Mouse (Mus musculus): ENCODE data around the gene Hsd17b14.
"Not testable (repeated sequence)": the region's sequence is repeated elsewhere in the genome, so short reads cannot be mapped to it uniquely, and the experiment has no call there.

The Hsd17b14 gene

GRCm38 (mm10) chr7:45554744-45555143, at the start of gene Hsd17b14:
Gene Hsd17b14, plus strand, starts transcription at chr7:45554893.
- DNase-seq (ENCODE audit: low read depth, low spot score), result no peak

GRCm38 (mm10) chr7:45507583-45507982, 47.1 kb upstream of the Hsd17b14 start:
- no peak for DNase-seq (ENCODE audit: low read depth, low spot score)

DNA sequence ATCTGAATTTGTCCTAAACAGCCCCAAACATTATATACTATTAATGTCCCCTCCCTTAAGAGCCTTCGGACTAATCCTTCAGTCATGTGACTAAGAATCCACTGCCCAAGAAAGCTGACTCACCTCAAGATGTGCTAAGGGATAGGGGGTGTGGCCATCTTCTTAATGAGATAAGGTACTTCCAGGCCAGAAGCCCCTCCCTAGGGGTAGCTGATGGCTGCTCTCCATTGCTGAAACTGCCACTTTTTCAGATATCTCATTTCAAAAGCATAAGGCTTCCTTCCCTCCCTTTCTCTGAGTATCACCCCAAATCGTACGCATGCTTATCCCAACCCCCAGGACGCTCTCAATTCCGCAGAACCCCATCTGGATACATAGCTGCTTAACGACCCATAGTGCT, 46.1 kb upstream of the Hsd17b14 start:
- DNase-seq (ENCODE audit: low read depth, low spot score), result no peak

GRCm38 (mm10) chr7:45509181-45509882, 45.4 kb upstream of the Hsd17b14 start:
- no peak for DNase-seq (ENCODE audit: low read depth, low spot score)

DNA sequence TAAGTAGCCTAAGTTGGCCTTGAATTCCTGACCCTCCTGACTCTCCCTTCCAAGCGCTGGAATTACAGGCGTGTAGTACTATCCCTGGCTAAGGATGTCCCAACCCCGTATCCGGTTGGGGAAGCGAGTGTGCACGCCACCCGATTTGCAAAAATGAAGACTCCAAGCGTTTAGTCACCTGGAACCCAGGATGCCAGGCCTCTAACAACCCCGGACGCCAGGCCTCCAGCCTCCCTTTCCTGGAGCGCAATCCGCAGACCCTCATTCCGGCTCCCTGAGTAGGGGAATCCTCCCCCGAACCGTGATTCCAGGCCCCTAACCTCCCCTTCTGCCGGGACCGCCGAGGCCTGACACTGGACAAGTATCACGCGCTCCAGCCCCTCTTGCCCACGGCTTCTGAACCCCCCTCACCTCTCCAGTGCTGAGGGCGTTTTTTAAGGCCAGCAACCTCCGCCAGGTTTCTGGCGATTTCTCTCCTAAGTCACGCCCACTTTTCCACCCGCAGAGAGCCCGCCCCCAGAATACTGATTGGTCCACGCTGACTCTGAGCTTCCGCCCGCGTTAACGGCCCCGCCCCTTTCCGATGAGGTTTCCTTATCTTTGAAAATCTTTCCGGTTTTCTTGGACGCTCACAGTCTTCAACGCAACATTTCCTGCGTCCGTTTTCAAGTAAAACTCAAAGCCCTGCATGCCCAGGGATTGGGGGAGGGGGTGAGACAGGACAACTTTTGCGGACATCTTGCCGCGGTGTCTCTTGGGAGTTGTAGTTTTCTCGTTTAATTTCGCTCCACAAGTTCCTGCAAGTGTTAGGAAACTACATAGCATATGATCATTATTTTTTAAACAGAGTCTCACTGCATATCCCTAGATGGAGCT, 44.5 kb upstream of the Hsd17b14 start, which contains the start of gene Nucb1:
Gene Nucb1, minus strand, starts transcription at position 495 of the 876 bp plus-strand sequence.
- DNase-seq (ENCODE audit: low read depth, low spot score), result peak; percentile 91

DNA sequence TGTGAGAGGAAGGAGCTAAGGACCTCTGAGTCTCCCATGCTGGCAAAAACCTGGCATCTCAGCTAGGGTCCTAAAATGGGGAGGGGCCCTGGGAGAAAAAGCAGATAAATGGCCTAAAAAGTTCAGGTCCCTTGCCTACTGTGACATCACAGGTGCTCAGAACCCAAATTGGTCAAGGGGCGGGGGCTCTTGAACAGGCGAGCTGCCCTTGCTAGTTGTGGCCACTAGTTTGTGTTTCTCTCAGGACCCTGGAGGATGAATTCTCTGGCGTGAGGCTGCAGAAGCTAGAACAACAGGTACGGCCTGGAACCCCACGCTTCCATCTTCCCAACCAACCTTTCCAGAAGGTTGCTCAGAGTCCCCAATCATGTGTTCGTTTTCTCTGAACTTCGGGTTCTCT, 40.3 kb upstream of the Hsd17b14 start:
- no peak for DNase-seq (ENCODE audit: low read depth, low spot score)

DNA sequence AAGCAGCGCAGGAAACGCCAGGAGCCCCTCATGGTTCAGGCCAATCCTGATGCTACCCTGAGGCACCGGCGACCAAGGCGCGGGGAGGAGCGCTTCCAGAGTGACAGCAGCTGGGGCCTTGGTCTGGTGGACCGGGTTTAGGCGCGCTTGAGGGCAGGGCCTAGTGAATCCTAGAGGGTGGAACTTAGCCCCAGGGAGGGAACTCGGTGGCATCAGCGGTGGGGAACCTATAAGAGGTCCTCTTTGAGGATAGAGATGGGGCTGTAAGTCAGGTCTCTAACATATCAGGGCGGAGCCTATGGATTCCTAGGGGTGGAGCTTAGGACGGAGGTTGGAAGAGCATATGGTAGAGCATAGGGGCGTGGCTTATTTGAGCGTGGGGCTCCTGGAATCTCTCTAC, 39.3 kb upstream of the Hsd17b14 start:
- DNase-seq (ENCODE audit: low read depth, low spot score), result no peak

GRCm38 (mm10) chr7:45516846-45517245, 37.8 kb upstream of the Hsd17b14 start:
- not testable (repeated sequence) for DNase-seq (ENCODE audit: low read depth, low spot score)

- DNase-seq (ENCODE audit: low read depth, low spot score), result no peak
Measured at GRCm38 (mm10) chr7:45518618-45519017, 36.1 kb upstream of the Hsd17b14 start.

DNA sequence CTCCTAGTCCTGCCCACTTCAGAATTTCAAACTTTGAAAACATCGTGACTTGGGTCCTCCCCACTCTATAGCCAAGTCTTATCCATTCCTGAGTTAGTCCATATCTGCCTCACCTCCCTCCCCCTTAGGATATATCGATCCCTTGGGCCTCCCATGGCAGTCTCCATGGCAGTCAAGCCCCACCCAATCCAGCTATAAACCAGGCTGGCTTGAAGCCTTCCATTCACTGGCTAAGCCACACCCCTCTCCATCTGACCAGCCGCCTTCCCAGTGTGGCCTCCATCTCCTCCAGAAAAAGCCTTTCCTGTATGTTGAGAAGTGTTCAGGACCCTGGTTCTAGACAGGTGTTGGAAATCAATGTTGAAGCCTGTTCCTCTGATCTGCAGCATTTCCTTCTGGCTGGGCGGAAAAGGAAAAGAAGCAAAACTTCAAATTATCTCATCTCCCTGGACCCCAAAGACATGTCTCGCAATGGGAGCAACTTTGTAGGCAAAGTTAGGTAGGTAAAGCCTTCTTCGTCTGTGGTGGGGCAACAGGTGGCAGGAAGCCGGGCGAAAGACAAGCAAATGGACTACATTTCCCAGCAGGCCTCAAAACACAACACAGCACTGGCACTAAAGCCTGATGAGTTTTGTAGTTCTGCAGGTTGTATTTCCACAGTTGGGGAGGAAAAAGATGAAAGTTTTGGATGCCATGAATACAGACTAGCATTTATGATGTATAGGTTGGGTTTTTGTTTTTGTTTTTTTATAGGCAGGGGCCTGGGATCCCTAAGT, 35.2 kb upstream of the Hsd17b14 start:
- no peak for DNase-seq (ENCODE audit: low read depth, low spot score)

- DNase-seq (ENCODE audit: low read depth, low spot score), result no peak
Measured at GRCm38 (mm10) chr7:45520605-45521004, 34.1 kb upstream of the Hsd17b14 start.

GRCm38 (mm10) chr7:45521728-45522184, 32.9 kb upstream of the Hsd17b14 start:
- peak; percentile 89 for DNase-seq (ENCODE audit: low read depth, low spot score)

GRCm38 (mm10) chr7:45522194-45522752, 32.4 kb upstream of the Hsd17b14 start:
- no peak for DNase-seq (ENCODE audit: low read depth, low spot score)

DNA sequence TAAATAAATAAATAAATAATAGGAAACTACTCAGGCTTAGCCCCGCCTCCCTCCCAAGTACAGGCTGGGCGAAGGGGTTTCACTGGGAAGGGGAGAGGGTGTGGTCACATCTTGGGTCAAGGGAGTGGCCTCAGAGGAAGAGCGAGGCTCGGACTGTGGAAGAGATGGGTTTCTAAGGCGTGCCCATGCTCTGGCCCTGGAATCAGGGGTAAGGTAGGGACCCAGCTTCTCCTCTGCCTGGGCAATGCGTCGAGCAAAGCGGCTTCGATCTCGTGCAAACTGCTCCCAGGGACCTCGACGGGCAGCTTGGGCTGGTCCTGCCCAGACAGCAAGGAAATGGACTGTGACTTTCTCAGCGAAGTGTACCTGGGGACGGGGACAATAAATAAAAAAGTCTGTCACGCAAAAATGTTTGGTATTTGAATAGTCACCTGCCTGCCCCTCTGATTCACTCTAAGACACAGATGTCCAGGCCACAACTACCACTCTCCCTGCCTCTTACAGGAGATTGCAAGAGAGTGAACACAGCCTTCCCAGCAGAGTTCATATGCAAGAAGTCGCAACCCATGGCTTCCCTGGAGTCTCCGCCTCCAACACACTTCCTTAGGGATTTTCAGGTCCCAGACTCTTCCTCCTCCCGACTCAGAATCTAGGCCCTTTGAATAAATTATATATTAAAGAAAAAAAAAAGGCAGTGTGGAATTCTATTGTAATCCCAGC, 31.6 kb upstream of the Hsd17b14 start:
- no peak for DNase-seq (ENCODE audit: low read depth, low spot score)

DNA sequence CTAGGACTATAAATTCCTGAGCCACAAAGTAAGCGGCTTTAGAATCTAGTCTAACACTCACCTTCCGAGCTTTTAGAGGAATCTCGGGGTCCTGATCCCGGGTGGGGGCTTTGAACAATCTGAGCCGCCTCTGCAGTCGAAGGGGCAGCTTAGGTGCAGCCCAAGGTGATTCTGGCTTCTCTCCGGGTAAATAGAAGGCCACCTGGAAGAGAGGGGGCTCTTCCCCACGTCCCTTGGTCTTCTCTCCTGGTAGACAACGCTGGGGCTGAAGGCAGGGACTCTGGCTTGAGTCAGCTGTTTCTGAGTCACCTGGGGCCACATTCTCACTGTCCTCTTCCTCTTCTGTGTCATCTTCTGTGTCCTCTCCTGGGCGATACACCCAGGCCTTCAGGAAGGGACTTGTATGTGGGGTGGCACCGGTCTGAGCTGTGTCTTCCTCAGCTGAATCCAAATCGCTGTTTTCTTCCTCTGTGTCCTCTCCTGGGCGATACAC, 31.0 kb upstream of the Hsd17b14 start:
- no peak for DNase-seq (ENCODE audit: low read depth, low spot score)

DNA sequence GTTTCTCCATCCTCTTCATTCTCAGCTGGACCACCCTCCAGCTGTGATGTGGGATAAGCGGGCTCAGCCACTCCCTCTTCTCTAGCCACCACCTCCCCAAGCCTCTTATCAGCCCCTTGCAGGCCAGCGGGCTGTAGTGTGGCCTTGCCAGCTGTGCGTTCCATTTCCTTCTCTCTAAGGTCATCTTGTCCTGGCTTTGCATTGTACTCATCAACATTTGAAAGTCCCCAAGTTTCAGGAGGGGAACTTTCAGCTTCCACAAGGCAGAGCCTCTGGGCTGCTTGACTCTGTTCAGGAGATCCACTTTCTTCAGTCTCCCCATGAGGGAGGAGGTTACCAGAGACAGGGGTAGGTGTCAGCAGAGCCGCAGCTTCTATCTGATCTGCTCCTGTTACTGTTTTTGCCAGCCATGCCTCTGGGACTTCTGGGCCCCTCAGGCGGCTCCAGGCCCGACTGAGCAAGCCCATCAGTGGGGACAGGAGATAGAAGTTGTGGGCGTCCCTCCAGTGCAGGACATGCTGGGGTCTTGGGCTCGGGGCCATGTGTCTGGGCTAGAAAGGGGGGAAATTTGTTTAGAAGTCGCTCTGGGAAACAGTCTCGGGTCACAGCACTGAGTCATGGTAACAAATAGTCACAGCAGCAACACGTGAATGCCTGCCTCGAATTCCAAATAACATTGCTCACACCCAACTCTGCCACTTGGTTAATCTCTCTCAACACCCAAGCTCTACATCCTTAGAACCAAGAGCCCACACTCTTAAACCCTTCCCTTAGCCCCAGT, 29.7 kb upstream of the Hsd17b14 start:
- no peak for DNase-seq (ENCODE audit: low read depth, low spot score)

DNA sequence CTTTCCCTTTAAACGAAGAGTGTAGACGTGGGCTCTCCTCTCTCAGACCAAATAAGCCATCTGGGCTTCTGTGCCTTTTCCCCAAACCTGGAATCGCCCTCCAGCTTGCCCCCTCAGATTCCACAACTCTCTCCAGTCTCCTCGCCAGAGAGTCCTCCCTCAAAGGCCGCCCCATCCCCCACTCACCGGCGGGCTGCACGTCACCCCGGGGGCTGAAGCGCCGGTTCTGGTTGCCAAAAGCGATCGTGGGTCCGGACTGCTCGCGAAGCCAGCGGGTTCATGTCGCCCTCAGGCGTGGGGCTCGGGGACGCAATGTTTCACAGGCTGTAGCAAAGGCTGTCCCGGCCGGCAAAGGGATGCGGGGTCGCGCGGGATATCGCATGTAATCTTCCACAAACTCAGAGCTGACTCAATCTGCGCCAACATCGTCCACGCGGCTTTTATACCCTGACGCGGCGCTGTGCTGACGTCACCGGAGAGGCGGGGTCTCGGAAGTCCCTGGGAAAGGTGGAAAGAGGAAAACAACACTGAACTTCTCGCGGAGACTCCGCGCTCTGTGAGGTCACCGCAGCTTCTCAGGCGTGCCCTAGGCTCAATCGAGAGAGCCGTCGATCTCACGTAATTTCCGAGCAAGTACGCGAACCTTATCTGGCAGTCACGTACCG, 28.8 kb upstream of the Hsd17b14 start, which contains the start of the genes Ppp1r15a and Plekha4:
Gene Ppp1r15a, minus strand, starts transcription at position 460 of the 665 bp plus-strand sequence.
Gene Plekha4, plus strand, starts transcription at position 522 of the 665 bp plus-strand sequence.
- DNase-seq (ENCODE audit: low read depth, low spot score), result peak; percentile 97

- DNase-seq (ENCODE audit: low read depth, low spot score), result no peak
Measured at GRCm38 (mm10) chr7:45526474-45527120, 28.1 kb upstream of the Hsd17b14 start.

DNA sequence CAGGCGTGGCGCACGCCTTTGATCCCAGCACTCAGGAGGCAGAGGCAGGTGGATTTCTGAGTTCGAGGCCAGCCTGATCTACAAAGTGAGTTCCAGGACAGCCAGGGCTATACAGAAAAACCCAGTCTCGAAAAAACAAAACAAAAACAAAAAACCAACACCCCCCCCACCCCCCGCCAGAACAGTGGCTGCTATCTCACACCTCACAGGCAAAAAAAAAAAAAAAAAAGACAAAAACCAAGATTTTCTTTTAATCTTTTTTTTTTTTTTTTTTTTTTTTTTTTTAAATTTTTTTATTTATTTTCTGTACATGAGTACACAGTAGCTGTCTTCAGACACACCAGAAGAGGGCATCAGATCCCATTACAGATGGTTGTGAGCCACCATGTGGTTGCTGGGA, 27.5 kb upstream of the Hsd17b14 start:
- DNase-seq (ENCODE audit: low read depth, low spot score), result not testable (repeated sequence)
